Mouse (Mus musculus): Measurements from ENCODE around the gene Crocc. TPM values are rescaled to one million over a fixed set of nuclear protein-coding genes. Genes with fewer than 3 reads are reported as not detected.

The Crocc gene
- total RNA-seq, 2 experiments from 2014 or later = 4.1 to 4.3 TPM

DNA sequence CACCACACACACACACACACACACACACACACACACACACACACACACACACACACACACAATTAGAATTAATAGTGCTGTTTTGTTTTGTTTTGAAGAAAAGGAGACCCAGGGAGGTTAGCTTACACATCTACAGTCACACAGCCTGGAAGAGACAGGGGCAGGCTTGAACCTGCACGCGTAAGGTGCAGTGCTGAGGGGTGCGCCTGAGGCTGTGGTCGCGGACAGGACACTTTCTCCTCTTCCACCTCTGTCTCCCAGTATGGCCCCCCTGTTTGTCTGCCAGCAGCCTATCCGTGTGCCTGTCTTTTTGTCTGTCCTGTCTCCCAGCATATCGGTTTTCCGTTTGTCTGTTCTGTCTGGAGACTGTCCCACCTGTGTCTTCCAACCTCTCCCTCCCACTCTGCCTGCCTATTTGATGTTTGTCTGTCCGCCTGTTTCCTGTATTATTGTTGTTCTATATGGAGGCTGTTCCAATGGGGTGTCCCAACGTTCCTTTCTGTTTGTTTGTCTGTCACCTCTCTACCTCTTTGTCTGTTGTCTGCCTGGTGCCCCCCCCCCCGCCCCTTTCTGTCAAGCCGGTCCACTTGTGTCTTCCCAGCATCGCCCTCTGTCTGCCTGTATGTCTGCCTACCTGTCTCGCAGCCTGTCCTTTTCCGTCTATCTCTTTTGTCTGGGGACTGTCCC, 74.2 kb downstream of the Crocc start:
- no peak for DNase-seq

DNA sequence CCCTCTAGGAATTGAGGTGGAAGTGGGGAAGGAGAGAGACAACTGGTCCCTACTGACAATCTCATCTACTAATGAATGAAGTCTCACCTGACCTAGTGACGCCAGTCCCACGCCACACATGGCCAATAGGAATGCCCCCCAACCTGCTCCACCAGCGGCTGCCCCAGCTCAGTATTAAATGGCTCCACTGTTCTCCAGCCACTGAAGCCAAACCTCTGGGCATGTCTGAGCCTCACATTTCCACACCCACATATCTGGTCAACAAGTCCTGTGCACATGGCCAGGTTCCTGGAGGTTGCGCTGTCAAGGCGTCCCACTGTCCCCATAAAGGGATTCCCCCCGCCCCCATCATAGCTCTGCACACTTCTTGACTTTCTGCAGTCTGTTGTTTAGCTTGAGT, 75.8 kb downstream of the Crocc start:
- DNase-seq = no peak

GRCm38 (mm10) chr4:140983442-140983841, 76.9 kb downstream of the Crocc start:
- peak; percentile 54 to 89 for DNase-seq

GRCm38 (mm10) chr4:140982808-140983207, 77.5 kb downstream of the Crocc start:
- DNase-seq = no peak

DNA sequence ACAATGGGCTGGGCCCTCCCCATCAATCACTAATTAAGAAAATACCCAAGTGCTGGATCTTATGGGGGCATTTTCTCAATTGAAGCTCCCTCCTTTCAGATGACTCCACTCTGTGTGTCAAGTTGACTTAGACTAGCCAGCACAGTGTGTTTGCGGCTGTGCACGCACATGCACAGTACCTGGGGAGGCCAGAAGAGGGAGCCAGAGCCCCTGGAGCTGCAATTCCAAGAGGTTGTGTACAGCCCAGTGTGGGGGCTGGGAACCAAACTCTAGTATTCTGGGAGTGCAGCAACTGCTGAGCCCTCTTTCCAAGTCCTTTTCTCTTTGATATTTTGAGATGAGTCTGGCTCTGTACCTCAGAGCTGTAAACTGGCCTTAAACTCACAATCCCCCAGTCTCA, 78.7 kb downstream of the Crocc start:
- DNase-seq = no peak

GRCm38 (mm10) chr4:140977886-140978692, 82.3 kb downstream of the Crocc start:
- DNase-seq = no peak

GRCm38 (mm10) chr4:140977278-140977677, 83.1 kb downstream of the Crocc start:
- no peak for DNase-seq

DNA sequence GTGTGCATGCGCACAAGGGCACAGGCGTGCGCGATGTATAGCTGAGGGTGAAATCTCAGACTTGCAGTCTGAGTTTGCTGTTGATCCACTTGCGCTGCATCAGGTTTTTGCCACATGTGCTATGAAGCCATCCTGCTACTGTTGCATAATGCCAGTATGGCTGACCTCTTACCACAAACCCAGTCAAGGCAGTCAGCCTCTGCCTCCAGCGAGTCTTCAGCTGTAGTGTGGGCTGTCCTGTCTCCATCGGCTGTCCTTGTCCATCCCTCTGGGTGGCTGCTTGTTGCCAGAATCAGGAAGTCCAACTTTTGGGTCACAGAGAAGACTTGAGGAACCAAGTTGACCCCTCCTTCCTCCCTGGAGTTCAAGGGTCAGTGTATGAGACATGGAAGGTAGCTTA, 85.0 kb downstream of the Crocc start:
- DNase-seq = peak in 1 of 2 experiments; percentile 26

- no peak for DNase-seq
Measured at GRCm38 (mm10) chr4:140974408-140974807, 85.9 kb downstream of the Crocc start.

- no peak for DNase-seq
Measured at GRCm38 (mm10) chr4:140971691-140972090, 88.7 kb downstream of the Crocc start.

- no peak for DNase-seq
Measured at GRCm38 (mm10) chr4:140967386-140968159, 92.8 kb downstream of the Crocc start.

Other genes with a start within 250 kb of the Crocc start
- under 1 TPM in 1 of 2 experiments, not detected in 1; 0.15 TPM for gene Padi3, start 249.9 kb downstream of the Crocc start, total RNA-seq (2021)
- under 1 TPM in 1 of 2 experiments, not detected in 1; 0.23 TPM for gene Padi1, start 214.8 kb downstream of the Crocc start, total RNA-seq (2021)
- gene Padi2, start 154.2 kb downstream of the Crocc start, total RNA-seq (2021) = 1 to 10 TPM in 1 of 2 experiments, under 1 TPM in 1; 0.97 to 1.4 TPM
- gene Sdhb, start 99.3 kb downstream of the Crocc start, total RNA-seq (2021) = 1,000 to 10,000 TPM; 1,306 to 1,387 TPM
- 10 to 100 TPM; 14.3 to 17.3 TPM for gene Atp13a2, start 73.7 kb downstream of the Crocc start, total RNA-seq (2021)
- 1 to 10 TPM; 1.6 to 2.5 TPM for gene Mfap2, start 50.1 kb downstream of the Crocc start, total RNA-seq (2021)
- 10 to 100 TPM; 13.4 to 14.5 TPM for gene Necap2, start 17.8 kb upstream of the Crocc start, total RNA-seq (2021)
- gene Spata21, start 27.8 kb upstream of the Crocc start, total RNA-seq (2021) = not detected
- 10 to 100 TPM; 87.6 to 95.7 TPM for gene Szrd1, start 79.2 kb upstream of the Crocc start, total RNA-seq (2021)
- 10 to 100 TPM; 10.4 to 10.8 TPM for gene Fbxo42, start 87.4 kb upstream of the Crocc start, total RNA-seq (2021)
- 1 to 10 TPM in 1 of 2 experiments, under 1 TPM in 1; 0.52 to 1.2 TPM for gene Rsg1, start 153.4 kb upstream of the Crocc start, total RNA-seq (2021)
- gene Arhgef19, start 178.9 kb upstream of the Crocc start, total RNA-seq (2021) = 10 to 100 TPM; 28.3 to 31.3 TPM
- gene Epha2, start 240.7 kb upstream of the Crocc start, total RNA-seq (2021) = 1 to 10 TPM; 6.2 to 6.6 TPM